Mouse (Mus musculus): ENCODE measurements at regions not wholly inside any gene's neighbourhood (a gene's known extent, or its start where the extent isn't known, plus 50 kb on each side); places are given as distances from the start of the nearest gene placed in this dataset.
A peak's percentile ranks its signal among the peaks of the same experiment; 100 is the strongest.

- Histone ChIP-seq H3K27ac (ENCODE audit: insufficient read depth, low read depth, low read length, poor library complexity, severe bottlenecking) (no peak overlapping the region), H3K9me3 (ENCODE audit: control insufficient read depth, insufficient read depth, low read depth, low read length) (no peaks in the 10 kb centered on the region), H3K9ac (ENCODE audit: insufficient read depth, low read depth, low read length, poor library complexity, severe bottlenecking) (no peak overlapping the region), H3K36me3 (ENCODE audit: control insufficient read depth, insufficient read depth, low read length, poor library complexity, severe bottlenecking) (no peaks in the 10 kb centered on the region), H3K4me3 (ENCODE audit: insufficient read depth in 1 of 2, low read depth in 1 of 2, low read length in 2 of 2, poor library complexity in 1 of 2, severe bottlenecking in 1 of 2) (no peak overlapping the region), H3K4me1 (ENCODE audit: control insufficient read depth in 2 of 2, insufficient read depth in 2 of 2, low read length in 2 of 2, poor library complexity in 1 of 2) (no peaks in the 10 kb centered on the region)
- in situ Hi-C loops (cut with MboI; ENCODE audit: low sequenced_read_pairs in 2 of 2, unreplicated experiment in 2 of 2) = no loop called here
- no peak for DNase-seq (ENCODE audit: low read depth, low spot score)
- no peak for TF ChIP-seq HCFC1 (IDR thresholded peaks at IDR 0.05; ENCODE audit: borderline replicate concordance, insufficient read depth, low read length)
- TF ChIP-seq ZNF384 (IDR thresholded peaks at IDR 0.05; ENCODE audit: low read depth, low read length) = no peak
- TF ChIP-seq MAFK (IDR thresholded peaks at IDR 0.05; ENCODE audit: insufficient read depth, low read depth, low read length) = no peak
- TF ChIP-seq ZC3H11A (IDR thresholded peaks at IDR 0.05; ENCODE audit: borderline replicate concordance, low read depth, low read length) = no peak
- TF ChIP-seq CHD2 (IDR thresholded peaks at IDR 0.05; ENCODE audit: low read depth, low read length) = no peak
Measured at GRCm38 (mm10) chr5:50688362-50688761, 629.6 kb upstream of the Adgra3 start.

GRCm38 (mm10) chr5:50683966-50684365, 625.2 kb upstream of the Adgra3 start:
- H3K4me1 ChIP-seq (ENCODE audit: control insufficient read depth in 2 of 2, insufficient read depth in 2 of 2, low read length in 2 of 2, poor library complexity in 1 of 2) = no peaks in the 10 kb centered on the region
- no peak for TF ChIP-seq MAFK (IDR thresholded peaks at IDR 0.05; ENCODE audit: insufficient read depth, low read depth, low read length)
- no peak overlapping the region for H3K9ac ChIP-seq (ENCODE audit: insufficient read depth, low read depth, low read length, poor library complexity, severe bottlenecking)
- no peak overlapping the region for H3K27ac ChIP-seq (ENCODE audit: insufficient read depth, low read depth, low read length, poor library complexity, severe bottlenecking)
- H3K36me3 ChIP-seq (ENCODE audit: control insufficient read depth, insufficient read depth, low read length, poor library complexity, severe bottlenecking) = no peaks in the 10 kb centered on the region
- H3K9me3 ChIP-seq (ENCODE audit: control insufficient read depth, insufficient read depth, low read depth, low read length) = no peaks in the 10 kb centered on the region
- no peak for DNase-seq (ENCODE audit: low read depth, low spot score)
- no peak overlapping the region for H3K4me3 ChIP-seq (ENCODE audit: insufficient read depth in 1 of 2, low read depth in 1 of 2, low read length in 2 of 2, poor library complexity in 1 of 2, severe bottlenecking in 1 of 2)
- in situ Hi-C loops (cut with MboI; ENCODE audit: low sequenced_read_pairs in 2 of 2, unreplicated experiment in 2 of 2) = no loop called here

- Histone ChIP-seq H3K9me3 (ENCODE audit: control insufficient read depth, insufficient read depth, low read depth, low read length) (no peaks in the 10 kb centered on the region), H3K27ac (ENCODE audit: insufficient read depth, low read depth, low read length, poor library complexity, severe bottlenecking) (no peak overlapping the region), H3K9ac (ENCODE audit: insufficient read depth, low read depth, low read length, poor library complexity, severe bottlenecking) (no peak overlapping the region), H3K36me3 (ENCODE audit: control insufficient read depth, insufficient read depth, low read length, poor library complexity, severe bottlenecking) (no peaks in the 10 kb centered on the region), H3K4me3 (ENCODE audit: insufficient read depth in 1 of 2, low read depth in 1 of 2, low read length in 2 of 2, poor library complexity in 1 of 2, severe bottlenecking in 1 of 2) (no peak overlapping the region), H3K4me1 (ENCODE audit: control insufficient read depth in 2 of 2, insufficient read depth in 2 of 2, low read length in 2 of 2, poor library complexity in 1 of 2) (no peaks in the 10 kb centered on the region)
- TF ChIP-seq MAFK (IDR thresholded peaks at IDR 0.05; ENCODE audit: insufficient read depth, low read depth, low read length) (peak; percentile 67), ZC3H11A (IDR thresholded peaks at IDR 0.05; ENCODE audit: borderline replicate concordance, low read depth, low read length) (no peak)
- DNase-seq (ENCODE audit: low read depth, low spot score) = no peak
- in situ Hi-C loops (cut with MboI; ENCODE audit: low sequenced_read_pairs in 2 of 2, unreplicated experiment in 2 of 2) = no loop called here
Measured at GRCm38 (mm10) chr5:50636539-50636938, 577.7 kb upstream of the Adgra3 start.

GRCm38 (mm10) chr5:50626648-50627047, 567.8 kb upstream of the Adgra3 start:
- no peak for DNase-seq (ENCODE audit: low read depth, low spot score)
- Histone ChIP-seq H3K36me3 (ENCODE audit: control insufficient read depth, insufficient read depth, low read length, poor library complexity, severe bottlenecking) (no peaks in the 10 kb centered on the region), H3K9ac (ENCODE audit: insufficient read depth, low read depth, low read length, poor library complexity, severe bottlenecking) (no peak overlapping the region), H3K27ac (ENCODE audit: insufficient read depth, low read depth, low read length, poor library complexity, severe bottlenecking) (no peak overlapping the region), H3K4me1 (ENCODE audit: control insufficient read depth in 2 of 2, insufficient read depth in 2 of 2, low read length in 2 of 2, poor library complexity in 1 of 2) (no peaks in the 10 kb centered on the region), H3K9me3 (ENCODE audit: control insufficient read depth, insufficient read depth, low read depth, low read length) (no peaks in the 10 kb centered on the region), H3K4me3 (ENCODE audit: insufficient read depth in 1 of 2, low read depth in 1 of 2, low read length in 2 of 2, poor library complexity in 1 of 2, severe bottlenecking in 1 of 2) (no peak overlapping the region)
- in situ Hi-C loops (cut with MboI; ENCODE audit: low sequenced_read_pairs in 2 of 2, unreplicated experiment in 2 of 2) = no loop called here
- TF ChIP-seq ZNF384 (IDR thresholded peaks at IDR 0.05; ENCODE audit: low read depth, low read length) (no peak), ZC3H11A (IDR thresholded peaks at IDR 0.05; ENCODE audit: borderline replicate concordance, low read depth, low read length) (no peak), CHD2 (IDR thresholded peaks at IDR 0.05; ENCODE audit: low read depth, low read length) (no peak), MAFK (IDR thresholded peaks at IDR 0.05; ENCODE audit: insufficient read depth, low read depth, low read length) (no peak), HCFC1 (IDR thresholded peaks at IDR 0.05; ENCODE audit: borderline replicate concordance, insufficient read depth, low read length) (no peak)

GRCm38 (mm10) chr5:50624206-50624605, 565.4 kb upstream of the Adgra3 start:
- H3K4me1 ChIP-seq (ENCODE audit: control insufficient read depth in 2 of 2, insufficient read depth in 2 of 2, low read length in 2 of 2, poor library complexity in 1 of 2) = no peaks in the 10 kb centered on the region
- H3K9me3 ChIP-seq (ENCODE audit: control insufficient read depth, insufficient read depth, low read depth, low read length) = no peaks in the 10 kb centered on the region

More at GRCm38 (mm10) chr5:50624206-50624605, 565.4 kb upstream of the Adgra3 start:
- no peaks in the 10 kb centered on the region for H3K36me3 ChIP-seq (ENCODE audit: control insufficient read depth, insufficient read depth, low read length, poor library complexity, severe bottlenecking)
- peak; percentile 66 for TF ChIP-seq MAFK (IDR thresholded peaks at IDR 0.05; ENCODE audit: insufficient read depth, low read depth, low read length)
- no peak for TF ChIP-seq ZNF384 (IDR thresholded peaks at IDR 0.05; ENCODE audit: low read depth, low read length)
- TF ChIP-seq HCFC1 (IDR thresholded peaks at IDR 0.05; ENCODE audit: borderline replicate concordance, insufficient read depth, low read length) = no peak
- no peak overlapping the region for H3K9ac ChIP-seq (ENCODE audit: insufficient read depth, low read depth, low read length, poor library complexity, severe bottlenecking)
- in situ Hi-C loops (cut with MboI; ENCODE audit: low sequenced_read_pairs in 2 of 2, unreplicated experiment in 2 of 2) = no loop called here
- H3K27ac ChIP-seq (ENCODE audit: insufficient read depth, low read depth, low read length, poor library complexity, severe bottlenecking) = no peak overlapping the region
- DNase-seq (ENCODE audit: low read depth, low spot score) = no peak
- no peak overlapping the region for H3K4me3 ChIP-seq (ENCODE audit: insufficient read depth in 1 of 2, low read depth in 1 of 2, low read length in 2 of 2, poor library complexity in 1 of 2, severe bottlenecking in 1 of 2)
